Mouse (Mus musculus) embryonic facial prominence, embryonic 11.5 days (tissue): ENCODE results near the gene Man1a2. TPM values are rescaled to one million over a fixed set of nuclear protein-coding genes. Genes with fewer than 3 reads are reported as not detected.

Source experiments
- ATAC-seq: fragments of 200-750 bp; cut with Nextera tagmentation; replicated peaks from 2 replicates; pipeline ENCODE4 v1.8.0; 2017; ENCODE audit warnings: low read depth; ENCODE audit not compliant: insufficient number of reproducible peaks, low FRiP score, low TSS enrichment
- DNase-seq: peaks from one replicate; pipeline ENCODE4 v3.0.0-alpha.2; 2015; ENCODE audit warnings: low spot score
- H3K27ac ChIP-seq: fragments of 300-500 bp; sonication (generic); replicated peaks from 2 replicates; pipeline ENCODE4 v1.5.1; 2014; ENCODE audit warnings: mild to moderate bottlenecking, low read depth, low read length, control low read depth
- H3K27me3 ChIP-seq: fragments of 300-500 bp; sonication (generic); 2 replicates; pipeline ENCODE4 v1.6.1; 2014; ENCODE audit warnings: mild to moderate bottlenecking, low read length, moderate library complexity, mixed read lengths; ENCODE audit not compliant: control insufficient read depth, insufficient read depth
- H3K36me3 ChIP-seq: fragments of 300-500 bp; sonication (generic); replicated peaks from 2 replicates; pipeline ENCODE4 v1.6.1; 2014; ENCODE audit warnings: low read depth, mild to moderate bottlenecking, low read length, moderate library complexity, mixed read lengths; ENCODE audit not compliant: control insufficient read depth, insufficient read depth
- H3K4me1 ChIP-seq: fragments of 300-500 bp; sonication (generic); 2 replicates; pipeline ENCODE4 v1.6.1; 2014; ENCODE audit warnings: low read length, mixed read lengths; ENCODE audit not compliant: control insufficient read depth, insufficient read depth
- H3K4me2 ChIP-seq: fragments of 300-500 bp; sonication (generic); 2 replicates; pipeline ENCODE4 v1.6.1; 2014; ENCODE audit warnings: low read depth, mild to moderate bottlenecking, control low read depth, low read length, moderate library complexity
- H3K4me3 ChIP-seq: fragments of 300-500 bp; sonication (generic); 2 replicates; pipeline ENCODE4 v1.5.1; 2014; ENCODE audit warnings: low read depth, low read length, control low read depth
- H3K9ac ChIP-seq: fragments of 300-500 bp; sonication (generic); replicated peaks from 2 replicates; pipeline ENCODE4 v1.6.1; 2014; ENCODE audit warnings: mild to moderate bottlenecking, control low read depth, low read length
- H3K9me3 ChIP-seq: fragments of 300-500 bp; sonication (generic); replicated peaks from 2 replicates; pipeline ENCODE4 v1.6.1; 2016; ENCODE audit warnings: mild to moderate bottlenecking, low read length, inconsistent platforms, mixed read lengths; ENCODE audit not compliant: control insufficient read depth
- WGBS: fragments of 180-500 bp; shearing (Covaris S2); extraction: QIAGEN DNeasy Blood & Tissue Kit; methylation state at CpG from one replicate; pipeline ENCODE4 v1.1.7; 2014; 5-methylcytosine and 5-hydroxymethylcytosine counted together
- polyA plus RNA-seq: library from polyadenylated mRNA; unstranded; fragments of >200 nt; fragmentation: Nextera tagmentation; extraction: Ambion mirVana; gene quantifications from 2 replicates; pipeline ENCODE4 v1.2.1, GENCODE M21; 2014

Gene Man1a2
- polyA plus RNA-seq, 1 experiment from 2014 or later, result 66.0 TPM

DNA sequence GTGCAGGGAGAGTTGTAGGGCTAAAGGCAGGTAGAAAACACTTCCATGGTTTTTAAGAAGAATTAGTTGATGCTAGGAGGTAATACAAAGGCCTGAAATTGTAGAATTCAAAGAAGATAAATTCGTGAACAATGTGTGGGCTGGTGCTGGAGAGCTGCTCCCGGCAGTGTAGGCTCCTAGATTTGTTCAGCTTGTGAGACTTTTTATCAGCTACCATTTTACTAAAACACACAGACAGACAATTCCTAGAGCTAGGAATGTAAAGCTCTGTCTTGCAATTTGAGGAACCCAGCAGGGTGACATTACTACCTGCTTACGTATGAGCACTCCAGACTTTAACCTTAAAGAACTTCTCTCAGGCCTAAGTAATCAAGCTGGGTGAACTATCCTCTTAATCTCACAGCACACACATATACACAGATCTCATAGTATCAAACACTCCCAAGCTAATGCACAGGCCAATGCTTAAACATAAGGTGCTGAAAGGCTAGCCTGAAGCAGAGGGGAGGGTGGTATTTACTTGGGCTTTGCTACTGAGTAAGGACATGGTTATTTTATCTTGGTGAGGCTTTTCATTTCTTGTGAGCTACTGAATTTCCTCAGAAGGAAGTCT is 112.6 kb downstream of the Man1a2 start:
- Histone ChIP-seq H3K27me3 (no peaks in the 10 kb centered on the region), H3K4me3 (no peak overlapping the region), H3K9ac (no peak overlapping the region), H3K36me3 (no peaks in the 10 kb centered on the region), H3K4me2 (no peak overlapping the region), H3K27ac (no peak overlapping the region), H3K4me1 (no peaks in the 10 kb centered on the region), H3K9me3 (no peaks in the 10 kb centered on the region)
- 81% methylated on average over 3 of the region's 3 CpGs for WGBS
- ATAC-seq (no peak), DNase-seq (no peak)

DNA sequence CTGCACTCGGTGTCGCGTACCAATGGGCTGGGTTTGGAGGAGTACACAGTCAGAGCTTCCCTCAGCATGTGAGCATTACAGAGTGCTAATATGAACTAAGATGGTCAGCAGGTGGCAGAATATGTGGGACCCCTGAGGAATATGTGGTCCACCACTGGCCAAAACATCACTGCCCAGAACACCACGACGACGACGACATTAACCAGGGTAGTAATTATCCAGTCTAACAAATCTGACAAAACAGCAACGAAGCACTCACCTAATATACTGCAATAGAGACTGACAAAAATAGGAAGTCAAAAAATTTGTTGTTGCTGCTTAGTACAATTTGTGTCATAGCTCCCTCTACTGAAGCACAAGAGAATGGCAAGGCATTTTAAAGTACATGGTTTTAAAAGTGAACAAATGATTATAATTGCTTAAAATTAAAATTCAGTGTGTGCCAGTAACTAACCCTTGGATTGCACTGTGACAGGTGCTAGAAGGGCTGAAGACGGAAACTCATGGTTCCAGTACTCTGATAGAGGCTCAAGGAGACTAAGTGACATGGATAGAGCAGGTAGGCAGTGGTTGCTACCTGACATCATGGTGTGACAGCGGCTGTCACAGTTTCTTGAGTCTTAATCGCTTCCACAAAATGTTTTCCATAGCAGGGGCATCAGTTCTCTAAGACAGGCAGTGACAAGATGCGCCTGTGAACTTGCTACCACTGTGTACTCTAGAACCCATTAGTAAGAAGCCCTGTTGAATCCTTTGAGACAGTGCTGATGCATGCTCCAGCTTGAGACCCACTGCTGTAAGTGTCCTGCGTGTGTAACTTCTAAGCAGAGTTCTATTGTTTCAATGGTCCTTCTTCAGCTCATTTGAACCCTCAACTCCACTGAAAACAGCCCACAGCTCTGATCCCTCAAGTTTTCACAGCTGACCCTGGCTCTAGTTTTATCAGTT is 116.6 kb downstream of the Man1a2 start:
- 86% methylated on average over 13 of the region's 13 CpGs for WGBS
- no peak for ATAC-seq

DNA sequence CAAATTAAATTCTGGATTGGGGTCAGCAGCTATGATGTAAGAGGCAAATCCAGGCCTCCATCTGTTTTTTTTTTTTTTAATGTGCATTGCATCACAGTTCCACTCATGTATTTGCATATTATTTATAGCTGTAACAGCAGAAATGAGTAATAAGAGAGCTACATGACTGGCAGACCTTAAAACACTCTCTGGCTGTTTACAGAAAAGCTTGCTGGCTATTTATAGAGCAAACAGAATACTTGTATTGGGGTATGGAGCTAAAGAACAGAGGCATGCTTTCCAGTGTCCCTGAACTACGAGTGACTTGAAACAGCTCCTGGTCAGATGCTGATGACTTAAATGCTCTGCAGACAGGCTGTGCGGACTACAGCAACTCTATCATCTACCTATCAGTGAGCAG is 121.7 kb downstream of the Man1a2 start:
- no peak overlapping the region for H3K9ac ChIP-seq
- H3K36me3 ChIP-seq, result no peaks in the 10 kb centered on the region
- 81% methylated on average over 2 of the region's 2 CpGs for WGBS
- no peak overlapping the region for H3K4me2 ChIP-seq
- H3K4me3 ChIP-seq, result no peak overlapping the region
- no peak for ATAC-seq
- H3K27me3 ChIP-seq, result no peaks in the 10 kb centered on the region
- no peaks in the 10 kb centered on the region for H3K4me1 ChIP-seq
- H3K27ac ChIP-seq, result no peak overlapping the region
- H3K9me3 ChIP-seq, result no peaks in the 10 kb centered on the region
- DNase-seq, result no peak

More for the DNA sequence above, 116.6 kb downstream of the Man1a2 start:
- Histone ChIP-seq H3K4me1 (no peaks in the 10 kb centered on the region), H3K4me2 (no peak overlapping the region), H3K4me3 (no peak overlapping the region), H3K9me3 (no peaks in the 10 kb centered on the region), H3K9ac (no peak overlapping the region), H3K27me3 (no peaks in the 10 kb centered on the region), H3K27ac (no peak overlapping the region), H3K36me3 (no peaks in the 10 kb centered on the region)
- DNase-seq, result peak; percentile 45

DNA sequence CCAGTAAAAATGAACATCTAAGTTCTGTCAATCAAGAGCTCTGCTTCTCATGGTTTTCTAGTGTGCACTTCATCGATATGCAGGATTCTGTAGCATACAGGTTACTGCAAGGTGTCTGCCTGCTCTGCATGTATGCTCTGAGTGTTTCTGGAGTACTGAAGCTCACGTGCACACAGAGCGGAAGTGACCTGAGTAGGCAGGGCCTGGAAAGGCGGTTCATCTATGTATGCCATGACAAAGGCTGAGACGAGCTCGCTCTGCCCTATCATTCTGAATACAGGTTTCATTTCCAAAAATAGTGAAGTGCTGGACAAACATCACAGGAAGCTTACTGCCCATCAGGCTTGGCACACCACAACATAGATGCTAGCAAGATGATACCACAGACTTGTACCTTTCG is 122.8 kb downstream of the Man1a2 start:
- no peaks in the 10 kb centered on the region for H3K36me3 ChIP-seq
- no peaks in the 10 kb centered on the region for H3K4me1 ChIP-seq
- DNase-seq (no peak), ATAC-seq (no peak)
- H3K27ac ChIP-seq, result no peak overlapping the region
- H3K27me3 ChIP-seq, result no peaks in the 10 kb centered on the region
- no peak overlapping the region for H3K4me2 ChIP-seq
- H3K4me3 ChIP-seq, result no peak overlapping the region
- no peaks in the 10 kb centered on the region for H3K9me3 ChIP-seq
- H3K9ac ChIP-seq, result no peak overlapping the region
- 95% methylated on average over 7 of the region's 7 CpGs for whole genome bisulfite sequencing

DNA sequence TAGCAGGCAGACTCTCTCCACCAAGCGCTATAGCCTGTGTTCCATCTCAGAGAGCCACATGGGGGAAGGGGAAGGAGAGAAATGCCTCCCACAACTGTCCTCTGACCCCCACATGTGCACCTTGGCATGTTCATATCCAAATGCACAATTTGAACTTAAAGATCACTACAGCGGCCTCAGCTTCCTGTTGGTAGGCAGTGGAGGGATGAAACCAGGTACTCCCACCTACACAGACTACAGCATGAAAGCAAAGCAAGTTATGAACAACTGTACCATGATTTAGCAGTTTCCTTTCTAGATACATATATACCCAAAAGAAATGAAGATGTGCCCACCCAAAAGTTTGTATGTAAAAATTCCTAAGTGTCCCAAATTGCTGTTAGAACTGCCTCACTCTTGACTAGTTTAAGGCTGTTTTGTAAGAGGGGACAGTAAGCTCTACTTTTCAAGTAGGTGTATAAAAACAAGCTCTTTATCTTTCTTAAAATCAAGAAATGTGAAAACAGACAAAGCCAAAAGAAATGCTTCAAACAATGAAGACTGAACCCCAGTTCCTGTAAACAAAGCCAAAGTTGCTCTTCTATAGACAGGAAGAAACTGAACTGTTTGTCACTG is 123.6 kb downstream of the Man1a2 start:
- no peak overlapping the region for H3K27ac ChIP-seq
- H3K4me1 ChIP-seq, result no peaks in the 10 kb centered on the region
- H3K9ac ChIP-seq, result no peak overlapping the region
- no peaks in the 10 kb centered on the region for H3K27me3 ChIP-seq
- 85% methylated on average over 2 of the region's 2 CpGs for WGBS
- no peaks in the 10 kb centered on the region for H3K9me3 ChIP-seq
- H3K36me3 ChIP-seq, result no peaks in the 10 kb centered on the region
- H3K4me2 ChIP-seq, result no peak overlapping the region
- ATAC-seq (no peak), DNase-seq (no peak)
- H3K4me3 ChIP-seq, result no peak overlapping the region

DNA sequence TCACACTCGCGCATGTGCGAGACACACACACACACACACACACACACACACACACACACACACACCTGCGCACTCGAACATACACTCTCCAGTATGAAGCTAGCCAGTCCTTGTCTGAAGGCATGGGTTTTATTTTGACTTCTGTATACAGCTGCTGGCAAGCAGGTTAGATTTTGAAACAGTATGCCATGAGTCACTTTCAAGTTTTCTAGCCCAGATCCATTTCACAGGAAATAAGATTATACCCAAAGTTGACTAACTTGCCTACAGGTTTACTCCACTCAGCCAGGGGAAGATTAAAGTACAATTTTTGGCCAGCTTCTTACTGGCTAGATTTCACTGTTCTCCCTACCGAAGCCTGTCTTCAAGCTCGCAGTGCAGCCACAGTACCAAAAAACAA is 125.9 kb downstream of the Man1a2 start:
- 95% methylated on average over 7 of the region's 7 CpGs for WGBS
- H3K4me2 ChIP-seq, result no peak overlapping the region
- no peak overlapping the region for H3K4me3 ChIP-seq
- no peaks in the 10 kb centered on the region for H3K9me3 ChIP-seq
- no peak overlapping the region for H3K9ac ChIP-seq
- H3K36me3 ChIP-seq, result no peaks in the 10 kb centered on the region
- no peaks in the 10 kb centered on the region for H3K27me3 ChIP-seq
- no peaks in the 10 kb centered on the region for H3K4me1 ChIP-seq
- ATAC-seq (no peak), DNase-seq (no peak)
- H3K27ac ChIP-seq, result no peak overlapping the region

DNA sequence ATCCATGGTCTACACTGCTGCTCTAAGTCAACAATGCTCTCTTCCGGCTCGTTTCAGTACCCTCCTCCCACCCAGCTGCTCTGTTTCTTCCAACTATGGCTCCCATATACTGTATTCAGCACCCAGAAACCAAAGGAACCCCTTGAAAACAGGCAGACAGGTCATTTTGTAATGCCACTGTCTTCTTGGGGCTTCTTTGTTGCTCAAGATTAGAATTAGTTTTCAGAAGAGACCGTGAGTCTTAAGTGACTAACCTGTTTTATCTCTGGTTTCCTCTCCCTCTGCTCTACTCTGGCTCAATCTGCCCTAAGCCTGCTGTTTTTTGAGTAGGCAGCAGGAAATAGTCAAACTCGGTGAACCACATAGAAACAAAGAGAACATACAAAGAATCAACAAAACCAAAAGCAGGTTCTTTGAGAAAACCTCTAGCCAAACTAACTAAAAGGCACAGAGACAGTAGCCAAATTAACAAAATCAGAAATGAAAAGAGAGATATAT is 127.0 kb downstream of the Man1a2 start:
- Histone ChIP-seq H3K4me2 (no peak overlapping the region), H3K9me3 (no peaks in the 10 kb centered on the region), H3K27me3 (no peaks in the 10 kb centered on the region), H3K36me3 (no peaks in the 10 kb centered on the region), H3K4me3 (no peak overlapping the region), H3K4me1 (no peaks in the 10 kb centered on the region), H3K9ac (no peak overlapping the region), H3K27ac (no peak overlapping the region)
- 83% methylated on average over 4 of the region's 4 CpGs for WGBS
- no peak for ATAC-seq
- no peak for DNase-seq

DNA sequence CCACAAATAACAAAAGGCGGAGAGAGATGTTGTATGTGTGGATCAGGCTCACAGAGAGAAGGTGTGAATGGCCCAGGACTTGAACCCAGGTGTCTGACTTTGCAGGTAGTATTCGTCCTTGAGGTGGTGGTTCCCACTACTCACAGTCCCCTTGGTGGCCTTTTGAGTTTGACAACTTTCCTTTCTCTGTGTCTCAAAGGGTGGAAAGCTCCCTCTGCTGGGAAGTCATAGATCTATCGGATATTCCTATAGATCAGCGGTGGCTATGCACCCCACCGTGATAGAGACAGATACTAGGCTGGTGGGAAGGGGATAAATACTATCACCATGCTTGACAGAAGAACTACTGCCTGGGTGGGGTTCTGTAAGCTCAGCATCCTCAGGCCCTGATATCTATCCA is 130.5 kb downstream of the Man1a2 start:
- no peaks in the 10 kb centered on the region for H3K36me3 ChIP-seq
- H3K4me1 ChIP-seq, result no peaks in the 10 kb centered on the region
- H3K27ac ChIP-seq, result no peak overlapping the region
- 40% methylated on average over 5 of the region's 5 CpGs for WGBS
- no peak overlapping the region for H3K4me2 ChIP-seq
- no peak overlapping the region for H3K9ac ChIP-seq
- H3K9me3 ChIP-seq, result no peaks in the 10 kb centered on the region
- no peaks in the 10 kb centered on the region for H3K27me3 ChIP-seq
- ATAC-seq, result no peak
- H3K4me3 ChIP-seq, result no peak overlapping the region
- DNase-seq, result peak; percentile 42
